Mouse (Mus musculus): Measurements from ENCODE around the gene G6pc3.

DNA sequence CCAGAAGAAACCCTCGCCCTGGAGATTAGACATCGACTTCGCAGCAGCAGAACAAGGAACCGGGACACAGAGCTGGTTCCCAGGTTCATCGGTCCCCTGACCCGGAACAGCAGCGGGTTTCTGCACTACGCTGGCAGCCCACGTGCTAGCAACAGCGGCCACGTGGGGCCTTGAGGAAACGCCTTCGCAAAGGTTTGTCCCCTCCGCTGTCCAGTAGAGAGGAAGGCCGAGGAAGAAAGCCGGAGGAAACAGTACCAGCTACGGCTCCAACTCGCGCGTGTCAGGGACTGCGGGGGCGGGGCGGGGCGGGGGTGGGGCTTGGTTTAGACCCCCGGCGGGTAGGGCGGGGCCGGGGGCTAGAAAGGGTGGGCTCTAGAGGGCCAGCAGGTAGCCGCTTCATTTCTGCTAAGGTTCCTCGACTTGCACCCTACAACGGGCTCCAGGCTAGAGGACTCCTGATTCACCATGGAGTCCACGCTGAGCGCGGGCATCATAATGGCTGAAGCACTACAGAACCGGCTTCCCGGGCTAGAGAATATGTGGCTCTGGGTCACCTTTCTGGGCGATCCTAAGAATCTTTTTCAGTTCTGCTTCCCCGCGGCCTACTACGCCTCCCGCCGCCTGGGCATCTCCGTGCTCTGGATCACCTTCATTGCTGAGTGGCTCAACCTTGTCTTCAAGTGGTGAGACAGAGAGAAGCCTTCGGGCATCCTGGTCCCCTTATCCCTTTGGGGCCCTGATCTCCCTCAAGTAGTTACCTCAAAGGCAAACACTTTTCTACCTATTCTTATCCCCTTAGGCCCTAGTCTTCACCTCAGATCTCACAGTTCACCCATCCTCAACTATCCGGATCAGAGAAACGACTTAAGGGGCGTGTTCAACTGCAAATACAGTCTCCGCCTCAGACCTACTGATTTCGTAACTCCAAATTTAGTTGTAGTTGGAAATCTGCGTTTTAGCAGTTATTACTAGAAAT lies at the start of gene G6pc3:
- 0 out of 2 replicates have a peak, but pooled peaks have one; percentile 19 for TF ChIP-seq POLR2A (IDR thresholded peaks at IDR 0.05; ENCODE audit: control insufficient read depth, extremely low read depth, insufficient read depth, low read length, poor library complexity)
- TF ChIP-seq CTCF (IDR thresholded peaks at IDR 0.05; ENCODE audit: borderline replicate concordance, control insufficient read depth, extremely low read depth, insufficient read depth, low read length, poor library complexity): no peak
